Comparison of ENCODE assay signal across 13 mouse cellular contexts in the genomic region with DNA sequence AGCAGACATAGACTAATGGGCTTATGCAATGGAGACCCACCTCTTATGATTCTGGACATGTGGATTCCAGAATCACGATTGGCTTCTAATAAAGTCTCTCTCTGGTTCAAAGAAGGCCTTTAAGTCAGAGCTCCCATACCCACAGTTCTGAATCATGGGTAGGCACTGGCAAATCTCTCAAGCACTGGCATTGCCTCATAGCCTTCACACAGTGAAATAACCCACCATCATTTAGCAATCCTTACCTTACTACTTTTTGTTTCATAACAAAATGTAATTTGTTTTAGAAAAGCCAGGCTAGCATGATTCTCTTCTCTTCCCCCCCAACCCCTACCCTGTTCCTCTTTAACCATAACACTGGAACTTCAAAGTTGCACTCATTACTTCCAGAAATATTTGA.
"Had no signal": no experiment of that assay in that cellular context is flagged by ENCODE, and none has a peak within 500 bp of the region (broad histone marks: within the 10 kb centered on the region; RNA-seq: fewer than 3 reads in every experiment).

No protein-coding gene starts in this region.

- ATAC-seq: hindbrain, embryonic 16.5 days; inflammation-experienced regulatory T-cells, adult 6 months; intestine, embryonic 15.5 days; intestine, postnatal 0 days; liver, embryonic 12.5 days had no signal

- DNase-seq: gastrocnemius, postnatal 36 days; heart, adult 2 months; heart, postnatal 4 days; kidney, adult 18-20 months; kidney, adult 8-10 months; kidney, postnatal 10 days; kidney, postnatal 25 days; kidney, postnatal 4 days had no signal
